Mouse (Mus musculus): ENCODE results near the gene Slc22a21.

DNA sequence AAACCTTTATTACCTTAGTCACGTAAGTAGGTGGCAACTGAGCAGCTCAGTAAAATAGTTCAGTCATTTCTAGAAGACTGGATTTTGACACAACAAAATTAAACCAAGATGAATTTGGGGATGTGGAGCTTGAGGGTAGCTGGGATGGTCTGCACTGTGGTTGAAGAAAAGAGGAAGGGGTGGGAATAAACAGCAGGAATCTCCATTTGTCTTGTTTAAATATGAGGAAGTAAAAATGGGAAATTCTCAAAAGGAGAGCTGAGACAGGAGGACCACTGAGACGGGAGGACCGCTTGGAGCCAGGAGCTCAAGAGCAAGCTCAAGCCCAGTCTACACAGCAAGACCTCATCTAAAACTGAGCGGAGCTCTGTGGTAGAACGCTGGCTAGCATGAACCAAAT, 53.8 kb downstream of the Slc22a21 start:
- no peak for TF ChIP-seq CTCF (IDR thresholded peaks at IDR 0.05; ENCODE audit: low read depth)
- TF ChIP-seq EP300 (optimal IDR thresholded peaks at IDR 0.05) = no peak

Measured in stomach, postnatal 0 days (tissue).